Comparison of ENCODE assay signal across 32 mouse cellular contexts in the genomic region with DNA sequence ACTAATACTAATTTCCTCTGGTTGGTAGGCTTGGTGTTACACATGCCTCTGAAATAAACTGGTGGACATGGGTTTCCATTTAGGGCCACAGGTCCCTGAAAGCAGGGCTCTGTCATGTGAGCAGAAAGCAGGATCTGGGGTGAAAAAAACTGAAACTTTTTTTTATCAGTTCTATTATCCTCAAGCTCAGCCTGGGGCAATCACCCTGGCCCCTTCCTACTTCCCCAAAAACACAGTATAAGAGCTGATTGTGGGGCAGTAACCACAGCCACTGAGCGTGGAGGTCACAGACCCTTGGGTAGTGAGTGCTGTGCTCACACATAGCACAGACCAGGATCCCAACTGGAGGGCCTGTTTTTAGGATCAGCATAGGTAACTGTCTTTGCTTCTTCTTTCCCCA. TPM values are rescaled to one million over a fixed set of nuclear protein-coding genes. Genes with fewer than 3 reads are reported as not detected.
DNase-seq lines count a peak whose midpoint lies in the region; ATAC-seq and TF ChIP-seq lines count a peak whose summit lies in the region.
"Had no signal": no experiment of that assay in that cellular context is flagged by ENCODE, and none has a peak within 500 bp of the region (broad histone marks: within the 10 kb centered on the region; RNA-seq: fewer than 3 reads in every experiment).

A gene (plus strand): TSS at position 286 of the 400 bp plus-strand sequence.

- TF ChIP-seq CTCF in G1E (IDR thresholded peaks at IDR 0.05; ENCODE audit: low read depth, low read length), result no peak

- H3K4me1 ChIP-seq in G1E (ENCODE audit: insufficient read depth, low read depth, low read length), result peaks cover 26% of the 10 kb centered on the region
- H3K4me1 ChIP-seq in midbrain, embryonic 10.5 days, result no peaks in the 10 kb centered on the region
- H3K4me1 ChIP-seq: embryonic facial prominence, embryonic 10.5 days; forebrain, embryonic 10.5 days; limb, embryonic 13.5 days; liver, embryonic 15.5 days; neural tube, embryonic 12.5 days had no signal

- 88% methylated on average over 1 of the region's 1 CpGs for WGBS in midbrain, embryonic 10.5 days

- ATAC-seq in G1E (ENCODE audit: extremely low read depth, insufficient number of reproducible peaks, low FRiP score, poor library complexity, severe bottlenecking), result peak; percentile 82
- ATAC-seq in granulocyte monocyte progenitor cell, adult 5-6 weeks (replicated peaks; ENCODE audit: poor library complexity, severe bottlenecking), result peak; percentile 99
- peak; percentile 72; the same call in 1 of the 2 replicates for ATAC-seq in neutrophil, adult 5-6 weeks (ENCODE audit: extremely low read depth, insufficient number of reproducible peaks, low FRiP score, poor library complexity, severe bottlenecking)
- ATAC-seq: forebrain, postnatal 0 days; inflammation-experienced regulatory T-cells, adult 6 months had no signal

- H3K36me3 ChIP-seq in G1E (replicated peaks), result no peaks in the 10 kb centered on the region
- no peaks in the 10 kb centered on the region for H3K36me3 ChIP-seq in midbrain, embryonic 10.5 days
- H3K36me3 ChIP-seq: embryonic facial prominence, embryonic 10.5 days; forebrain, embryonic 10.5 days; limb, embryonic 13.5 days; liver, embryonic 15.5 days; neural tube, embryonic 12.5 days had no signal

- peak; percentile 76 for DNase-seq in heart, adult 11 months
- no peak for DNase-seq in heart, adult 18-20 months
- DNase-seq in G1E (ENCODE audit: low spot score), result no peak
- no peak for DNase-seq in embryo, embryonic 10 days (ENCODE audit: low spot score)
- no peak for DNase-seq in thymus, postnatal 14 days
- no peak for DNase-seq in midbrain, embryonic 10.5 days (ENCODE audit: low spot score)
- DNase-seq: adrenal gland, postnatal 25 days; cerebellum, adult 9-10 months; forebrain, postnatal 0 days; gastrocnemius, postnatal 14 days; kidney, adult 8-10 months; kidney, postnatal 10 days; layer of hippocampus, postnatal 36 days; midbrain, embryonic 14.5 days; right cerebral cortex, postnatal 4 days; thymus, adult 2 months had no signal

- H3K27me3 ChIP-seq in G1E (ENCODE audit: insufficient read depth, low read length), result peaks cover 24% of the 10 kb centered on the region; the same call in 1 of the 2 replicates
- H3K27me3 ChIP-seq in midbrain, embryonic 10.5 days (ENCODE audit: low read depth, poor library complexity, severe bottlenecking), result no peaks in the 10 kb centered on the region
- H3K27me3 ChIP-seq: limb, embryonic 13.5 days; neural tube, embryonic 12.5 days had no signal

- H3K9me3 ChIP-seq in G1E (replicated peaks), result no peaks in the 10 kb centered on the region
- no peaks in the 10 kb centered on the region for H3K9me3 ChIP-seq in midbrain, embryonic 10.5 days (replicated peaks)
- H3K9me3 ChIP-seq: embryonic facial prominence, embryonic 10.5 days; forebrain, embryonic 10.5 days; limb, embryonic 13.5 days; liver, embryonic 15.5 days; neural tube, embryonic 12.5 days had no signal

- H3K4me3 ChIP-seq in G1E (ENCODE audit: low read depth, low read length), result peak within 1 kb of the TSS; percentile 8; the same call in 1 of the 2 replicates
- H3K4me3 ChIP-seq in midbrain, embryonic 10.5 days, result no peak within 1 kb of the TSS
- H3K4me3 ChIP-seq: embryonic facial prominence, embryonic 10.5 days; forebrain, embryonic 10.5 days; layer of hippocampus, adult 2 months; limb, embryonic 13.5 days; liver, embryonic 15.5 days; neural tube, embryonic 12.5 days had no signal

- no peak within 1 kb of the TSS for H3K27ac ChIP-seq in midbrain, embryonic 10.5 days (replicated peaks)
- H3K27ac ChIP-seq: embryonic facial prominence, embryonic 10.5 days; forebrain, embryonic 10.5 days; hindbrain, embryonic 14.5 days; layer of hippocampus, adult 2 months; limb, embryonic 13.5 days; liver, embryonic 15.5 days; neural tube, embryonic 12.5 days; stomach, postnatal 0 days had no signal

RNA-seq across cellular contexts. Expression of the gene that starts here (rescaled TPM):
- not detected for total RNA-seq in heart, adult 18-20 months (2021)
- total RNA-seq in G1E (2014; fragmentation: Nextera tagmentation), result not detected in 2 replicates
- total RNA-seq in G1E (2017), result 88.3 and 92.3 TPM in 2 replicates
- 0.42 and 0.70 TPM in 2 replicates for polyA plus RNA-seq in G1E (2012)
- 7.6 and 17.0 TPM in 2 replicates for total RNA-seq in granulocyte monocyte progenitor cell, adult 5-6 weeks (2014; fragmentation: Nextera tagmentation)
- 10.5 and 16.0 TPM in 2 replicates for total RNA-seq in granulocyte monocyte progenitor cell, adult 5-6 weeks (2017)
- total RNA-seq in neutrophil, adult 5-6 weeks (2017), result not detected in 2 replicates
- not detected in 2 replicates for polyA plus RNA-seq in midbrain, embryonic 10.5 days (2016; fragmentation: Nextera tagmentation; extraction: Ambion mirVana)
- total RNA-seq: adrenal gland, postnatal 25 days; forebrain, postnatal 0 days; gastrocnemius, postnatal 14 days; heart, adult 8-10 months; heart, postnatal 25 days; layer of hippocampus, adult 2 months; layer of hippocampus, postnatal 36 days; left cerebral cortex, postnatal 25 days had no signal
- polyA plus RNA-seq: embryonic facial prominence, embryonic 10.5 days; forebrain, embryonic 10.5 days; forebrain, postnatal 0 days; heart, embryonic 14.5 days; hindbrain, embryonic 14.5 days; inflammation-experienced regulatory T-cells, adult 6 months; limb, embryonic 13.5 days; lung, embryonic 16.5 days; midbrain, embryonic 14.5 days; stomach, postnatal 0 days had no signal

Comparison
In these comparisons a context has a peak if more than half of its experiments do, and no peak if none do; other contexts are left out.
1. Peak in ATAC-seq in neutrophil, adult 5-6 weeks; RNA of the gene not detected or under 1 TPM.